Mouse (Mus musculus): Measurements from ENCODE around the gene Med14.

Med14 gene

DNA sequence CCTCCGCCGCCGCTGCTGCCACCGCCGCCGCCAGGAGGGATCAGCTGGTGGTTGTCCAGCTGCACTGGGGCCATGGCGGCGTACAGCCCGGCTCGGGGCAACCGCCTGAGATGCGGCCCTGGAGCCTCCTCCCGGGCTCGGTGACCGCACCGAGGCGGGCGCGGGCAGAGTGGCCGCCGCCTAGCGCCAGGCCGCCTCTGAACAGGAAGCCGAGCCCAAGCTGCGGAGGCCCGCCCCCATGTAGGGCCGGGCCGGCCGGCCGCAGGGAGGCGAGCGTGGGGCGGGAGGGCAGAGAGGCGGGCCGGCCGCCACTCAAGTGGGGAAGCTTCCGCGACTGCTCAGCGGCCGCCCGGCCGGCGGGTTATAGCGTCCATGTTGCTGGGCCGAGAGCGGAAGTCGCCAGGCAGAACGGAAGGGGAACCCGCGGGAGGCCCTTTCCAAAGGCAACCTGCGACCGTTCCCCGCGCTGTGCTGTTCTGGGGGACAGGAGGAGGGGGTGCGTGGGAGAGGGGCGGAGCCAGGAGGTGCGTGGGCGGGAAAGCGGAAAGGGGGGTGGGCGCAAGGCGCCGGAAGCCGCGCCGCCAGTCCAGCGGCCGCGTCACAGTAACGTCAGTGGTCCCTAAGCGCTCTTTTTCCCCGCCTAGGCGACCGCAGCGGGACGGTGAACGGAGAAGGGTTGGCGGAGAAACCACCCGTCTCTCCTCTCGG, at the start of gene Med14:
Med14 (minus strand) TSS at position 448 of the 708 bp plus-strand sequence.
- DNase-seq (ENCODE audit: low spot score in 2 of 2): peak; percentile 71 to 74

- no peak for DNase-seq (ENCODE audit: low spot score in 2 of 2)
Observed at GRCm38 (mm10) chrX:12800559-12800958, 38.7 kb upstream of the Med14 start.

GRCm38 (mm10) chrX:12794842-12795241, 33.0 kb upstream of the Med14 start:
- peak in 1 of 2 experiments; percentile 5 for DNase-seq (ENCODE audit: low spot score in 2 of 2)

DNA sequence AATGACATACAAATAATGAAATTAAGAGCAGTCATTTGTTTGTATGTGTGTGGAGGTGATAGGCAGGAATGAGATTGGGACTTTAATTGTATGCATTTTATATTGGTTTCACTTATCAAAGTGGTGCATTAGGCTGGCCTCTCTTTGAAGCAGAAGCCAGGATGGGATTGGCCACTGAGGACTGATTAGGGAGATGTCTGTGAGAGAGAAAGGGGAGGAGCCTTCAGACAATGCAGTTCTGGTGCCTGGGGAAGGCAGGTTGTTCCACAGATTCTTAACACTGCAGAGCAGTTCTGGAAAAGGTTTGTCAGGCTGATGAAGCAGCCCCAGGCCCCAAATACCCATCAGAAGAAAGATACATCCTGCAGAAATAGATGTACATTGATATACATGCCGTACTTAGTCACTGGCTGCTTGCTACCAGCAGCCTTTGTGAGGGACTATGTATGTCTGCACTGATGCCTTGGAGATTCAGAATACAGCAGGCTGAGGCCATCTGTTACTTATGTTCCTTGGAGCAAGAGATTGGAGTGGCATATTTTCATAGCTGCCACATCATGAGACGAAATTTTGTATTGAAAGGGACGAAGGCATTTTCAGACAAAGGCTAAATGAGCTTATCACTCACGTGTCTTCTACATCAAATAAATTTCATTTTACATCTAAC, 29.9 kb upstream of the Med14 start:
- no peak for DNase-seq (ENCODE audit: low spot score in 2 of 2)

GRCm38 (mm10) chrX:12773236-12773635, 11.4 kb upstream of the Med14 start:
- no peak for DNase-seq (ENCODE audit: low spot score in 2 of 2)

- DNase-seq (ENCODE audit: low spot score in 2 of 2): no peak
Observed at GRCm38 (mm10) chrX:12771561-12771960, 9.7 kb upstream of the Med14 start.

DNA sequence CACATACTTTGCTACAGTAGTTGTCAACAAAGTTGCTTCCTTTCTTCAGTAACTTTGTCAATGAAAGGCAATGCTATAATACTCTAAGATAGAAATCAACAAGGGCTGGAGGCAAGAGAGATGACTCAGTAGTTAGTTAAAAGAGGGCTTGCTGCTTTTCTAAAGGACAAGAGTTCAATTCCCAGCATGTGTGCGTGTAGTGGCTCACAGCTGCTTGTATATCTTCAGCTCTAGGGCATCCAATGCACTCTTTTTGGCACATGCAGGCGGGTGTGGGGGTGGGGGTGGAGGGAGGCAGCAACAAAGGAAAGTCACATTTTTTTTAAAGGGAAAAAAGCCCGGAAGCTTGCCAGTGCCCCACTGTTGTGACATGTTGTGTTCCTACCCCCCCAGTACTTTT, 6.7 kb upstream of the Med14 start:
- no peak for DNase-seq (ENCODE audit: low spot score in 2 of 2)

- no peak for DNase-seq (ENCODE audit: low spot score in 2 of 2)
Observed at GRCm38 (mm10) chrX:12766846-12767564, 5.1 kb upstream of the Med14 start.

DNA sequence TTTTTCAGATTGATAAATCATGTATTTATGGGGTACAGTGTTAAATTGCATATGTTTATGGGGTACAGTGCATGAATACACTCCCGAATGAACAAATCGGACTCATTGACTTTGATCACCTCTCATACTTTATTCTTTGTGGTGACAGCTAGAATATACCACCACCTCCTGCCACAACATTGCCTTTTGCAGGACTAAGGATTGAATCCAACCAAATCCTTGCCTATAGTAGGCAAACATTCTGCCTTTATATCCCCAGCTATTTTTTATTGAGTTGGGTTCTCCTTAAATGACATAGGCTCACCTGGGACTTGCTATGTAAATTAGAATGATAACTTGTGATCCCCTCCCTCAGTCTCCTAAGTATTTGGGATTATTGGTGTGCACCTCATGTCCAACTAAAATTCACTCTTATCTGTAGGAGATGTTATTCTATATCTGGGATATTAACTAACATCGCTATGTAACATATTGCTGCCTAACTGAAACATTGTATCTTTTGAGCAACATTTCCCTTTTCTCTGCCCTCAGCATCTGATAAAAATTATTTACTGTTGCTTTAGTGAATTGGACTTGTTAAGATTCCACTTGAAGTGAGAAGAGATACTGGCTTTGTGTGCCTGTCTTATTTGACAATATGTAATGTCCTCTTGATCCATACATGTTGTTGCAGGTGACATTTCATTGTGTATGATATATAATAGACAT, 1.4 kb upstream of the Med14 start:
- DNase-seq (ENCODE audit: low spot score in 2 of 2): no peak

GRCm38 (mm10) chrX:12762334-12763126, 657 bp upstream of the Med14 start:
- DNase-seq (ENCODE audit: low spot score in 2 of 2): no peak

DNA sequence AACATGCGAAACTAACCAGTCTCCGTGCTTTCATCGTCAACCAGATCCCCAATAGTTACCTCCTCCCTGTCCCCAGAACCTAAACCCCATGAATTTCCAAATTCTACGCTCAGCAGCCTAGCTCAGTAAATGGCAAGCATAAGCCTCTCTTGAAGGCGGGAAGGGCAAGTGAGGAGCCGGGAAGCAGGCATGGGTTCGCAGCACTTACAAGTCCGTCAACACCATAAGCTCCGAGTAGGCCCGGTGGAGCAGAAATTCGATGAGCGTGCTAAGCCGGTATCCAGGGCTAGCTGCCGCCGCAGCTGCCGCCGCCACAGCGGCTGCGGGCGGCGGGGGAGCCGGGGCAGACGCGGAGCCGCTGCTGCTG, 631 bp downstream of the Med14 start:
- DNase-seq (ENCODE audit: low spot score in 2 of 2): no peak

DNA sequence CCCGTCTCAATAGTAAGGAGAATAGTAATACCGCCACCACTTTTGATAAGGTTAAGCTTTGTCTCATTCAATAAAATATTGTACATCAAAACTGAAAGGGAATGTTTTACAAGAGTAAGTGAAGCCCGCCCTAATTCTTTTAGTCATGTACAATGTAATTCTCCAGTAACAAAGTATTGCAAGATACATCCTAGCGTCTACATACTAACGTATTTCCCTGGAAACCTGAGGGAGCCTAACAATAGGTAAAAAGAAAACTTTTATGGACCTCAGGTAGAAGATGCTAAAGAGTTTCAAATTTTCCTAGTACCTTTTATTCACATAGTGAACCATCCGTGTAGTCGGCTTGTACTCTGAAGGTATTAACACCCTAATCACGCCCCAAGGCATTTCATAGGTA, 1.4 kb downstream of the Med14 start:
- DNase-seq (ENCODE audit: low spot score in 2 of 2): no peak

DNA sequence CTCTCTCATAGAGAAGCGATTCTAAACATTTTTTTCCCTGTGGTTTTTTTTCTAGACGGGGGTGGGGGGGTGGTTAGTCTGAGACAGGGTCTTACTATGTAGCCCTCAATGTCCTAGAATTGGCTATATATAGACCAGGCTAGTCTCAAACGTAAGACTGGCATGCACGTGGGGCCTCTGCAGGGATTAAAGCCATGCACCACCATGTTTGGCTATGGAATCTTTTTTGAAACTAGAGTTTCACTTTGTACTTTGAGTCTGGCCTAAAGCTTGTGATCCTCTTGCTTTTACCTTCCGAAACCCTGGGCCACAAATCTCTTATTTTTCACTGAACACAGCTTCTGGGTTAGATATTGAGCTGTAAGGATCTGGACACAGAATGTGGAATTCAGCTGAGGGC, 2.2 kb downstream of the Med14 start:
- DNase-seq (ENCODE audit: low spot score in 2 of 2): no peak

GRCm38 (mm10) chrX:12747886-12748285, 14.0 kb downstream of the Med14 start:
- no peak for DNase-seq (ENCODE audit: low spot score in 2 of 2)

- DNase-seq (ENCODE audit: low spot score in 2 of 2): no peak
Observed at GRCm38 (mm10) chrX:12746729-12747128, 15.1 kb downstream of the Med14 start.

GRCm38 (mm10) chrX:12740396-12740795, 21.5 kb downstream of the Med14 start:
- DNase-seq (ENCODE audit: low spot score in 2 of 2): no peak

- DNase-seq (ENCODE audit: low spot score in 2 of 2): no peak
Observed at GRCm38 (mm10) chrX:12716036-12716435, 45.8 kb downstream of the Med14 start.

DNA sequence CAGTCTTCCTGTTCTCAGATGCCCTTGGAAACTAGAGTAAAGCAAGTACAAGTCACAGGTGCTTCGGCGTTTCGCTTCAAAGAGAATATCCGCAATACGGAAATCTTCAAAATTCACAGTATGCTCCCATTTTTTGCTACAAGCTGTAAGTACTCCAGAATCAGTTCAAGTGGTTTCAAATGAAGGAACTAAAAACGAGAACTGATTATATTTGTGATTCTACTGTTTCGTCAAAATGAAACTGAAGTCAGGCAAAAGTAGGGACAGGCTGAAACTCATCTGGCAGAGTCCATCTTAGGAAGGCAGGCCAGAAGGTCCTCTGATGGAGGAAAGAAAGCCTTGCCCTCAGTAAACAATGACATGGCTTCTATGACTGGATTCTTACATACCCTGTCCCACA, 48.1 kb downstream of the Med14 start:
- no peak for DNase-seq (ENCODE audit: low spot score in 2 of 2)

- no peak for DNase-seq (ENCODE audit: low spot score in 2 of 2)
Observed at GRCm38 (mm10) chrX:12686910-12687309, 75.0 kb downstream of the Med14 start.

DNA sequence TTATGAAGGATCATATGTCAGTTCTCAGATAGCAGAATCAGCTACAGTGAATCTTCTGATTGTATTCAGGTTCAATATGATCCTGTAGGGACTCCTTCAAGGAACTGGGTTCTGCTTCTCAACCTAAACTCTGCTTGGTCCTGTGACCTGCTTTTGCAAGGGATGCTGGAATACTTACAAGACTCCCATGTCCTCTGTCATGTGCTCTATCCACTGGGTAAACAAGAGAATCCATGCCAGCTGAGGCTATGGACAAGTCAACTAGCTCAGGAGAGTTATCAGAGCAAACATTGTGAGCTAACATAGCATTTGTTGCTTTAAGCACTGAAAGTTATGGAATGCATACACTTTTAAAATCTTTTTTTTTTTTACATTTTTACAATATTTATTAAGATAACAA, 75.8 kb downstream of the Med14 start:
- no peak for DNase-seq (ENCODE audit: low spot score in 2 of 2)

- DNase-seq (ENCODE audit: low spot score in 2 of 2): peak; percentile 10 to 59
Observed at GRCm38 (mm10) chrX:12677396-12677795, 84.5 kb downstream of the Med14 start.

Data from spleen, postnatal 14 days (tissue).